Mouse (Mus musculus): ENCODE data around the gene Fbxl15. TPM values are rescaled to one million over a fixed set of nuclear protein-coding genes. Genes with fewer than 3 reads are reported as not detected.

The Fbxl15 gene
- total RNA-seq, 2 experiments from 2014 or later, result 3.5 to 3.9 TPM

DNA sequence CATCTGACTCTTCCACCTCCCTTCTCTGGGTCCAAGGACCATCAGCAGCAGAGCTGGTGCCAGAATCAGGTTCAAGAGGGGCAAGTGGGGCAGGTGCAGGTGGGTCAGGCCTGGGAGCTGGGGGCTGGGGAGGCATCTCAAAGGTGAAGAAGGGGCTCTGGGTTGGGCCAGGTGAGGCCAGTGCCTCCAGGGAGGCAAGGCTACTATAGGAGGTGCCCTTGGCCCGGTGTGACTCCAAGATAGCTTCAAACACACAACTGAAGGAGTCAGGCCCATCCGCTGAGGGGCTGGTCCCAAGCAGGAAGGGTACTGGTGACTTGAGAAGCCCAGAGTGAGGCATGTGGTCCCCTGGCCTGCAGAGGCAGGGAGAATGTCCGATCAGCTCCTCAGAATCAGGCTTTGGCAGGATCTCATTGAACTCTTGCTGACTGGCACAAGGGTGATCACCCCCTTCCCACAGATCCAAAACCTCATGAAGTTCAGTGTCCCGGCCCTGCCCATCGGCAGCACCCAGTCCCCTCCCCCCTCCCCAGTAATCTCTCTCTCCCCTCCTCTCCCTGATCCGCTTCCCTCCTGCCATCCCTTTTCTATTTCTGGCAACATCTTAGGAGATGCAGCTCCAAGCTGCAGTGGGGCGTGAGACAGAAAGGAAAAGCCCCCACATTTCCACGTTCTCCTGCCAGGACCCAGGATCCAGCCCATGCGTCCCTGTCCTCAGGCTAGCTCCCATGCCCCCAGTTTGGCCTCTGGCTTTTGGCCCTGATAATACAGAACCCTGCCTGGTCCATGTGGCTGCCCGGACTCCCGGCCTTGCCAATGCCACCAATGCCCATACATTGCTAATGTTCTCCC is 5.6 kb upstream of the Fbxl15 start:
- no peak for DNase-seq (ENCODE audit: low spot score)

DNA sequence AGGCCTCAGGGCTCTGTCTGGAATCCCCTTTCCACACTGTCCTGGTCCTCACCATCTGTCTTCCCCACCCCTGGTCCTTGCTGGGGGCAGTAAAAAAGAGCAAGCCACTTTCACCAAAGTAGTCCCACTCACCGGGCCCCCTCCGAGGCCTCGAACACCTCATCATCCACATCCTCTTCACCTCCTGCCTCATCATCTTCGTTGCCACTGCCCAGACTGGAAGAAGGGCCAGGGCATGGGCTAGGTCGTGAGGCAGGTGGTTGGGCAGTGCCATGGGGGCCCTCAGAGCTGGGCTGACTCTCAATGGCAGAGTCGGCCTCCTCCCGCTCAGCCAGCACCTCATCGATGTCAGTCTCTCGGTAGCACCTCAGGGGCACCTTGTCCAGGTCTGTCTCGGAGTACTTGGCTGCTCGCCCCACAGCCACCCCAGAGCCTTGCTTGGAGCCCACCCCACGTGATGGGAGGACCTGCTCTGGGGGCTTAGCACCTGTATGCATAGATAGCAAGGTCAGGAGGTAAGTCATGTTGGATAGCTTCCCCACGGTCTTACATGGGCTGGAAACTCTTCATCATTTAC is 4.9 kb upstream of the Fbxl15 start:
- DNase-seq (ENCODE audit: low spot score), result no peak

GRCm38 (mm10) chr19:46323716-46324115 is 4.3 kb upstream of the Fbxl15 start:
- no peak for DNase-seq (ENCODE audit: low spot score)

GRCm38 (mm10) chr19:46324366-46324765 is 3.6 kb upstream of the Fbxl15 start:
- DNase-seq (ENCODE audit: low spot score), result no peak

GRCm38 (mm10) chr19:46324918-46325317 is 3.1 kb upstream of the Fbxl15 start:
- DNase-seq (ENCODE audit: low spot score), result no peak

- no peak for DNase-seq (ENCODE audit: low spot score)
Observed at GRCm38 (mm10) chr19:46326019-46326755, 1.8 kb upstream of the Fbxl15 start.

DNA sequence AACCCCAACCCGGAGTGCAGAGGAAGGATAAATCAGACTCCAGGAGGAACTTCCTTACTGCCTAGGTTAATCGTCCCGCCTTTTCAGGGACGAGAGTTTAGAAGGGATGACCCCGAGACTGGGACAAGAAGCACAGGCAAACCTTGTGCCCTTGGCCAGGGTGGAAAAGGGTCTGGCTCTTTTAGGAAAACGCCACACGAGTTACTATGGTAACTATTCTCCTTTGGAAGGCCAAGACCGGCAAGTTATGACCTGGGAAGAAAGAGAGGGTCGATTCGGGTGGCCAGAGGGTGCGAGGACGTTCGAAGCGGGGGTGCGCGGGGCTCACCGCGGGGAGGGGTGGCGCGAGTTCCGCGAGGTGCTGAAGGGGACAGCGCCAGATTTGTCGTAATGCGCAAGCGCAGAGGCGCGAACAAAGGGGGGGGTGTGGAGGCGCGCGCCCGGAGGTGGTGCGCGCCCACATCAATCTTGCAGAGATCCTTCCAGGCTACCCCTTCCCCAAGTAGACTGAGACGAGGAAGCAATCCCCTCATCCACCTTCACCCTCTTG is 1.2 kb upstream of the Fbxl15 start, which contains the start of gene Psd:
Psd (minus strand) TSS at position 401 of the 550 bp plus-strand sequence.
- no peak for DNase-seq (ENCODE audit: low spot score)

DNA sequence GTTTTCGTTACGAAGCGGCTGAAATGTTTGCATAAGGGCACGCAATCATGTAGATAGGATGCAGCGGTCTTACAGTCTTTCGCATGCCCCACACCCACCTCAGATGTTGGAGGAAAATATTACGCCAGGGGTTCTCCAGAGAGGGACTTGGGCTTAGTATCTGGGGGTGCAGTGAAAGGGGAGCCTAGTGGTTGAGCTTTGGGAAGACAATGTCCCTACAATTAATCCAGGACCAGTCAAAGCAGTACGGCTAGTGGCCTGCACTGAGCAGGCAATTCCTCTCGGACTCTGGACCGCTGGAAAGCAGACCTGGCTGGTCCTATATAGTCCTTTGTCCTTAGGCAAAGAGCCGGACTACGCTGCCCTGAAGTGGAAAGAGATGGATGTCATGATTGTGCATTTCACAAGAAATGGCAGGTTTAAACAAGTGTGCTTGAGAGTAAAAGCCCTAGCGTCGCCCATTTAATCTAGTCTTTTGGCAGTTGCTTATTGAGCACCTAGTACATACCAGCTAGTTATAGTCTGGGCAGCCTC is 386 bp upstream of the Fbxl15 start:
- no peak for DNase-seq (ENCODE audit: low spot score)

GRCm38 (mm10) chr19:46329031-46329641 is 1.2 kb downstream of the Fbxl15 start:
- DNase-seq (ENCODE audit: low spot score), result no peak

GRCm38 (mm10) chr19:46329951-46330350 is 2.0 kb downstream of the Fbxl15 start:
- peak; percentile 73 for DNase-seq (ENCODE audit: low spot score)

DNA sequence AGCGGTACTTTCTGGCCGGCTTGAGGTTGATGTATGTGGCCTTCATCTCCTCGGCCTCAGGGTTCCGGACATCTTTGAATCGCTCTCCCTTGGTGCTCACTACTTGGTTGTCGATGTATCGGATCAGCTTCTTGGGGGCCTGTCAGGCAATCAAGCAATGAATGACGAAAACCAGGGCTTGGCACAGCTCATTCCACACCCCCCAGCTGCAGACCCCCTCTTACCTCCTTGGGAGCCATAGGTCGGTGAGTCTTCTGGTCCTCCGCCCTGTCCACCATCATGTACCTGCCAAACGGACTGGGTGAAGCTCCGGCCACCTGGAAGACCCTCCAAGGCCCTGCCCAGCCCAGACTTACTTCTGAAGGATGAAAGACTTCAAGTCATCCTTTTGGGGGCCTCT is 2.7 kb downstream of the Fbxl15 start:
- no peak for DNase-seq (ENCODE audit: low spot score)

- DNase-seq (ENCODE audit: low spot score), result no peak
Observed at GRCm38 (mm10) chr19:46331326-46331725, 3.3 kb downstream of the Fbxl15 start.

DNA sequence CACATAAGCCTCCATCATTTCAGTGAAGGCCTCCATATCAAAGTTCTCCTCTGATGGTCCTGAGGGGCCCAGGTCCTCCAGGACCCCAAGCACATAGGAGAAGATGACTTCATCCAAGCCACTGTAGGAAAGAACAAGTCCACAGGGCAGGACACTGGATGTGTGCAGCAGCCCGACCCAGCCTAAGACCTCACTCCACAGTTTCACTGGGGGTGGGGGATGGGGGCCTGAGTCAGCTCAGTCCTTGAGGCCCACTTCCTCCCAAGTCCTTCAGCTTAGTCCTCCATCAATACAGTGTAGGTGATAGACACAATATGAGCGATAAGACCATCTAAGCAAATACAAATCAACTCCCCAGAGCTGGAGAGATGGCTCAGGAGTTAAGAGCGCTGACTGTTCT is 4.0 kb downstream of the Fbxl15 start:
- DNase-seq (ENCODE audit: low spot score), result no peak

DNA sequence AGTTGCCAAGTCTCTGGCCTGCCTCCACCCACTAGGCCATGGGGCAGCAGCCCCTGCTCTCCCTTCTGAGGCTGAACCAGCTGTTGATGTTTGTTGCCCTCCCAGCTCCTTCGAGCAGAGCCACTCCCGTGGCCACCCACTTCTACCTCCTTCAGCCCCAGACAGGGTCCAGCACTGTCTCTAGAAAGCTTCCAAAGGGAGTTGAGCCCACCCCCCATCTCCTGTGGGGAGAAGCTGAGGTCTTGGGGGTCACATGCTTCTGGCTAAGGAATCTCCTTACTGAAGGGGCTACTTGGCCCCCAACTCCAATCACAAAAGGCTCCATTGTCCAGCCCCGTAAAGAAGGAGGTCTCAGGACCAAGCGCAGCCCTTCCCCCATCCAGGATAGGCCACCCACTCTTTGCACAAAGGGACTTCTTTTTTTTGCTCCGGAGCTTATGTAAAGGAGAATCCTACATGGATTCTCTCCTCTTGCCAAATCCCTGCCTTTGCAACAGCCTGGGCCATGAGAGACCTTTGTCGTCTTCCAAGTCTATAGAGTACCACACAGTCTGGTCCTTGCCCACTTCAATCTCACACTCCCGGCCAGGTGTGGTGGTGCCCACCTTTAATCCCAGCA is 4.8 kb downstream of the Fbxl15 start:
- no peak for DNase-seq (ENCODE audit: low spot score)

DNA sequence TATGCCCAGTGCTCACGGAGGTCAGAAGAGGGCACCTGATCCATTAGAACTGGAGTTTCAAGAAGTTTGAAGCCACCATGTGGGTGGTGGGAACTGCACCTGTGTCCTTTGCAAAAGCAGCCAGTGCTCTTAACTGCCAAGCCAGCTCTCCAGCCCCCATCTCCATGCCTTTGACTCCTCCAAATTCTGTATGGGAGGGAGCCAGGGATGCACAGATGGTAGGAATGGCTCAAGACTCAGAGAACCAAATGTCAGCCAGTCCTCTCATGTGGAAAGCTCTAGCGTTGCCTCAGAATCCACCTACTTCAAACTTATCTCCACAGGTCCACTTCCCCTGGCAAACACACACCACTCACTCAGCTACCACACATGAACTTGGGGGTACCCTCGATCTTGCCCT is 5.9 kb downstream of the Fbxl15 start:
- no peak for DNase-seq (ENCODE audit: low spot score)

DNA sequence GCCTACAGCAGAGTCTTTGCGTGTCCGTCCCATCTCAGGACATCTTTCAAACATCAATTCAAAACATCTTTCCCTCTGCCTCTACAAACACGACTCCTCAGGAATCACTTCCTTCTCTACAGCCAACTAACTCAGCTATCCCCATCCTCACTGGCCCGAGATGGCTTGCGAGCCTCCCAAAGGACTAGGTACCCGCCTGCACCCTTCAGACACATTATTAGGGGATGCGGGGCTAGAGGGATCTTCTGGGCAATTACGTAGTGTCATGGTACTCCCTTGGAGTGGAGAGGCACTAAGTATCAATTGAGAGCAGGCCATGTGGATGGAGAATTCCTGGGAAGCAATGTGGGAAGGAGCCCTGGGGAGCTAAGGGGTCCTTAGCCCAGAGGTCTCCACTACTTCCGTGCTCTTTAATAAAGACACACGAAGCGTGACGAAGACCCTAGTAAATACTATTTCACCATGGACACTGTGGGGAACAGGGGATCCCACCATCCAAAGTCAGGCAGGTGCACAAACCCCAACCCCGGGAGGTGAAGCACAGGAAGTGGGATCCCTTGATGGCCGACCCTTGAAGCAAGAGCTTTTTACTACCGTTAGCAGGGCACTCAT is 9.8 kb downstream of the Fbxl15 start:
- no peak for DNase-seq (ENCODE audit: low spot score)

DNA sequence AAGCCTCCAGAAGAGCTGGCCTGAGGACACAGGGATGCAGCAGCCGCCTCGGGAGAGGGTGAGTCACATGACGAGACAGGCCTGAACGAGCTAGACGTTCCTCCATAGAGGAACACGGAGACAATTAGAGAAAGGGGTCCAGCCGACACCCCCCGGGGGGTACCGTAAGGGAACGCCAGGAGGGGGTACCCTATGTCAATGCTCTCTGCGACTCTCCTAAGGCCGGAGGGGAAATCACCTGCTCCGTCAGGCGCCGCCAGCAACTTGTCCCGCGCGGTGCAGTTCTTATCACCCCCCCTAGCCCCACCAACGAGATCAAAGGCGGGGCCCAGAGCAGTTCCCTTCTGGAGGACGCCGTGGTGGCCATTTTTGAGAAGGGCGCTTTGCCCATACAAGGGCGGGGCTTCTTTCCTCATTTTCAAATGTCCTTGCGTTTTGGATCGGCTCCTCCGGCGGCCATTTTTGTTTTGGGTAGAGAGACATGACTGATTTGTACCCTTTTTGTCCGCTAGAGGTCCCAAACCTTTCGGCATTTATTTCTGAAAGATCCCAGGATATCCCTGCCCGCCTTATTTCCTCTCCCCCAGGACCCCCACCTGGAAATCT is 10.4 kb downstream of the Fbxl15 start, which contains the start of gene Cuedc2:
Cuedc2 (minus strand) TSS at position 372 of the 606 bp plus-strand sequence.
- DNase-seq (ENCODE audit: low spot score), result peak; percentile 99

- DNase-seq (ENCODE audit: low spot score), result no peak
Observed at GRCm38 (mm10) chr19:46338942-46339286, 10.9 kb downstream of the Fbxl15 start.

DNA sequence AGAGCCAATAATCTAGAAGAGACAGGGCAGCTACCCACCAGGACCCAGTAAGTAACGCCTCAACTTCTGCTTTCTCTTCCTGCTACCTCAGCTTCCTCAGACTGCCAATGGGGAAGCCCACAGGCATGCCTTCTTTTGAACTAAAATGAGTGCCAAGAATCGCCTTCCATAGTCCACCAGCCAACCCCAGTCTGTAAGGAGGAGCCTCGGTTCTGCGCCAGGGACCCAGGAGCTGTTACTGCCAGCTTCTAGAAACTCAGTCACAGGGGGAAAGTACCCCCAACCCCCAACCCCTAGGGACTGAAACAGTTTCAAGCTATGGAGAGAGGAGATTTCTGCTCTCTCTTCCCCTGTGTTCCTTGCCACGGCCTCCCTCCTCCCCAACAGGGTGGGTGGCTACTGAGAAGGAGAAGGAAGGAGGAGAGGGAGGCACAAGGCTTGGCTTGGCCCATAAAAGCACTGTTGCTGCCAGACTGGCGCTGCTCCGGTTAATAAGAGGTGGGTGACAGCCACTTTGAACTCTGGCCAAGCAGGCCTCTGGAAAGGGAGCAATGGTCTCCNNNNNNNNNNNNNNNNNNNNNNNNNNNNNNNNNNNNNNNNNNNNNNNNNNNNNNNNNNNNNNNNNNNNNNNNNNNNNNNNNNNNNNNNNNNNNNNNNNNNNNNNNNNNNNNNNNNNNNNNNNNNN is 11.4 kb downstream of the Fbxl15 start:
- DNase-seq (ENCODE audit: low spot score), result no peak
